Comparison of ENCODE assay signal across 8 mouse cellular contexts in genomic region chr1:52748260-52748659, GRCm38 (mm10). TPM values are rescaled to one million over a fixed set of nuclear protein-coding genes. Genes with fewer than 3 reads are reported as not detected.
DNase-seq lines count a peak whose midpoint lies in the region; ATAC-seq and TF ChIP-seq lines count a peak whose summit lies in the region.
"Had no signal": no experiment of that assay in that cellular context is flagged by ENCODE, and none has a peak within 500 bp of the region (broad histone marks: within the 10 kb centered on the region; RNA-seq: fewer than 3 reads in every experiment).

No protein-coding gene starts in this region.

- peak; percentile 73 for TF ChIP-seq CTCF in lung, embryonic 14.5 days (IDR thresholded peaks at IDR 0.05; ENCODE audit: low read depth)

- H3K27me3 ChIP-seq in lung, embryonic 14.5 days (ENCODE audit: insufficient read depth, low read length), result no peaks in the 10 kb centered on the region
- H3K27me3 ChIP-seq: neural tube, embryonic 12.5 days had no signal

- no peak overlapping the region for H3K4me3 ChIP-seq in lung, embryonic 14.5 days (ENCODE audit: low read depth, low read length)
- H3K4me3 ChIP-seq: neural tube, embryonic 12.5 days had no signal

- H3K36me3 ChIP-seq in lung, embryonic 14.5 days (ENCODE audit: insufficient read depth), result no peaks in the 10 kb centered on the region
- H3K36me3 ChIP-seq: neural tube, embryonic 12.5 days had no signal

- DNase-seq in right cerebral cortex, adult 18-20 months, result peak; percentile 51
- no peak for DNase-seq in right cerebral cortex, postnatal 36 days (ENCODE audit: low spot score in 2 of 2)
- DNase-seq in adrenal gland, postnatal 10 days, result peak; percentile 83
- peak; percentile 55 for DNase-seq in embryo, embryonic 11.5 days (ENCODE audit: low read depth, low spot score)
- peak; percentile 37 for DNase-seq in hindlimb bud, embryonic 11.5 days (ENCODE audit: extremely low spot score, low read depth, low spot score)
- DNase-seq in lung, embryonic 14.5 days, result peak; percentile 88
- DNase-seq in spleen, adult 18-20 months, result peak; percentile 23 to 74

- peak; percentile 56; the same call in 1 of the 2 replicates for ATAC-seq in lung, embryonic 14.5 days (ENCODE audit: insufficient read depth)

- WGBS in lung, embryonic 14.5 days, result 18% methylated on average over 3 of the region's 3 CpGs

- no peak overlapping the region for H3K9ac ChIP-seq in lung, embryonic 14.5 days
- H3K9ac ChIP-seq: neural tube, embryonic 12.5 days had no signal

- H3K4me2 ChIP-seq in lung, embryonic 14.5 days, result no peak overlapping the region
- H3K4me2 ChIP-seq: neural tube, embryonic 12.5 days had no signal

- no peak overlapping the region for H3K27ac ChIP-seq in lung, embryonic 14.5 days (ENCODE audit: low read depth)
- H3K27ac ChIP-seq: neural tube, embryonic 12.5 days had no signal

- no peaks in the 10 kb centered on the region for H3K9me3 ChIP-seq in lung, embryonic 14.5 days (ENCODE audit: low read depth, low read length)
- H3K9me3 ChIP-seq: neural tube, embryonic 12.5 days had no signal

- no peaks in the 10 kb centered on the region for H3K4me1 ChIP-seq in lung, embryonic 14.5 days (ENCODE audit: insufficient read depth)
- H3K4me1 ChIP-seq: neural tube, embryonic 12.5 days had no signal

RNA-seq across cellular contexts. Expression of gene Mfsd6, which starts 21.0 kb away (rescaled TPM):
- total RNA-seq in adrenal gland, postnatal 10 days (2021), result 10 to 100 TPM; 14.0 to 16.4 TPM
- 3.1 and 3.9 TPM in 2 replicates for polyA plus RNA-seq in lung, embryonic 14.5 days (2014; fragmentation: Nextera tagmentation; extraction: Ambion mirVana)

Comparison
In these comparisons a context has a peak if more than half of its experiments do, and no peak if none do; other contexts are left out.
1. DNase-seq: peak in right cerebral cortex, adult 18-20 months (single experiment), adrenal gland, postnatal 10 days (single experiment), embryo, embryonic 11.5 days (single experiment), hindlimb bud, embryonic 11.5 days (single experiment), lung, embryonic 14.5 days (single experiment) and spleen, adult 18-20 months (2 of 2); none in right cerebral cortex, postnatal 36 days (0 of 2).